Mouse (Mus musculus) embryo, embryonic 10.5 days (tissue): ENCODE measurements around the gene Gosr1.
"Not testable (repeated sequence)": the region's sequence is repeated elsewhere in the genome, so short reads cannot be mapped to it uniquely, and the experiment has no call there.

Experiments
- DNase-seq: peaks from one replicate; pipeline ENCODE4 v3.0.0-alpha.2; 2015; ENCODE audit warnings: low spot score

Gosr1 gene

DNA sequence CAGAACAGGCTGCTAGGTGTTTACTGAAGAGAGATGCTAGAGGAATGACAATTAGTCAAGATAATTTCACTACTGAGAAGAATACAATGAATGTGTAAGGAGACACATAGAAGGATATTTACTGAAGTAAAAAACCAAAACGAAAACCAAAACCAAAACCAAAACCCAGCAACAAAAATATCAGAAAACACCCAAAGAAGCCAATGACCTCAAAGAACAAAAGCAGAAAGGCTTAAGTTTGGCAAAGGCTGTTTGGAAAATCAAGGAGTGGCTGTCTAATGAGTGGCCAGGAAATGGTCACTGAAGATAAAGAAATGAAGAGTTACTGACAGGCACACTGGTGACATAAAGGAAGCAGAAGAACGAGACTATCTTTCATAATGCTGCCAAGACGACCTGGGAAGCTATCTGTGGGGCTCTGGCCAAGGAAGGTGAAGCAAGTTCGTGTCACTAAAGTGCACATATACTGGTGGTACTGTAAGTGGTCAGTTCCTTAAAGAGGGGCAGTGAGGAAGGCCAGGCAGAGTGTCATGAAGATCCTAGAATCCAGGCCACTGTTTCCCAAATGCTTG is 27.5 kb downstream of the Gosr1 start:
- DNase-seq, result no peak

DNA sequence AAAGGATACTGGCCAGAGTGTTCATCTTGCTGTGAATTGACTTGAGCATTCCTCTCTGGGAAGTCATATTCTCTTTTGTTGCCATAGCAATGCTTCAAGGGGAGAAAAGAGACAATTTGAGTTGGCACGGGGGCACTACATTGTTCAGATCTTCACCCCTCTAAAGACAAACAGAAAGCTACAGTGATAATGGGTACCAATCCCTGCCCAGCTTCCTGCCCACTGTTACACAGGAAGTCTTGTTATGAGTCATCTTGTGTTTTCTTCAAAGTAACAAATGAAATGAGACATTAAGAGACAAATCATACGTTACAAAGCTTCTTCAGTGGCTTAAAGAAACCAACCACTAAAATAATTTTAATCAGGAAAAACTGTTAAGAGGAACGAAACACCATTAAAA is 28.8 kb downstream of the Gosr1 start:
- DNase-seq, result peak; percentile 21

DNA sequence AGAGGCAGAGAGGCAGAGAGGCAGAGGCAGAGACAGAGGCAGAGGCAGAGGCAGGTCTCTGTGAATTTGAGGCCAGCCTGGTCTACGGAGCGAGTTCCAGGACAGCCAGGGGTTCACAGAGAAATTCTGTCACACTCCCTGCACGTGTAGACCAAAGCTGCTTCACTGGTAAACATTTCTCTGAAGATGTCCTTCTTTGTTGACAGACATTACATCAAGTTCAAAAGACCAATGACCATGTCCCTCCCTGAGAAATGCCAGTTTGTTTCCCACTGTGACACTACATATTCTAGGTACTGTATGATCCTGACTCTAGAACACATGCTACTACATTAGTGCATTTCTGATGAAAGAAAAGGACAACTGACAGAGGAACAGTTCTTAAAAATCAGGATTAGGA is 32.7 kb downstream of the Gosr1 start:
- no peak for DNase-seq

DNA sequence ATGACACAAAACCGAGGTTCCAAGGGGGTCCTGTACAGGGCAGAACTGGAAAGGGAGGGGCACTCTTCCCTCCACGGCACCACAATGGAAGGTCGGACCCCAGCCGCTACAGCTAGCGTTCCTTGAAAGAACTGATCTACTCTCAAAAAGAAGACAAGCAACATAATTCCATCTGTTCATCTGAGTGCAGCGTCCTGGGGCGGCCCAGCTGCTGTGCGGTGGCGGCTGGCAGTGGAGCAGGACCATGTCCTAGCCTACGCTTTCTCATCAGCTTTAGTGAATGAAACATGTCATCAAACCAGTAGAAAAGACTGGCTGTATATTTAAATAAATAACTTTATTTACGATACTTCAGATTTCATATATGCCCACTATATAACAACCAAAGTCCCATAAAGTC is 35.3 kb downstream of the Gosr1 start:
- no peak for DNase-seq

DNA sequence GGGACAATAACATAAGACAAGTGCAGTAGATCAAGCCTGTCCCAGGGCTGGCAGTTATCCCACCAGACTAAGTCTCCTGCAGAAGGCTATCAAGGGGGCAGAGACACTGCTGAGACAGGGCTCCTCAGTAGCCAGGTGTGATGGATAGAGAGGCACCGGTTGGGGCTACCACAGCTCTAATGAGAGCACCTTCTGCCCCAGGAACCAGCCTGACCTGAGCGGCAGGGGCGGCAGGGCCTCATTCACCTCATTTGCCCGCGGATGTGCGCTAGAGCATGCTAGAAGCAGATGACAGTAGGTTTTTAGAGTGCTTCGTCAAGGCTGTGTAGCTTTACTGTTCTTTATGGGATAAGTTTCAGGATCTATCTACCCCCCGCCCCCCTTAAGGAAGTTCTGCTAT is 39.5 kb downstream of the Gosr1 start:
- no peak for DNase-seq

DNA sequence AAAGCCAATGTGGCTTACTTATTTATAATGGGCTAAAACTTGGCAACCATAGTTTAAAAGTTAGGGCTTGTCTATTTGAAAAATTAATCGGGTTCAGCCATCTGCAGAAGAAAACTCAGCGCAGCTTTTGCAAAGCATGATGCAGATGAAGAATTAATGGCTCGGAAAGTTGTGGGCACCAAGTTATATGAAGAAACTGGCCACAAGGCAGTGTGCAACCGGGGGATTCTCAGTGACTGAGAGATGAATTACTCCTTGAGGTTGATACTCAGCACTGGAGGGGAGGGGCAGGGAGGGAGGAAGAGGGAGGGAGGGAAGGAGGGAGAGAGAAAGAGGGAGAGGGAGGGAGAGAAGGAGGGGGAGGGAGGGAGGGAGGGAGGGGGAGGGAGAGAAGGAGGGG is 46.4 kb downstream of the Gosr1 start:
- no peak for DNase-seq

DNA sequence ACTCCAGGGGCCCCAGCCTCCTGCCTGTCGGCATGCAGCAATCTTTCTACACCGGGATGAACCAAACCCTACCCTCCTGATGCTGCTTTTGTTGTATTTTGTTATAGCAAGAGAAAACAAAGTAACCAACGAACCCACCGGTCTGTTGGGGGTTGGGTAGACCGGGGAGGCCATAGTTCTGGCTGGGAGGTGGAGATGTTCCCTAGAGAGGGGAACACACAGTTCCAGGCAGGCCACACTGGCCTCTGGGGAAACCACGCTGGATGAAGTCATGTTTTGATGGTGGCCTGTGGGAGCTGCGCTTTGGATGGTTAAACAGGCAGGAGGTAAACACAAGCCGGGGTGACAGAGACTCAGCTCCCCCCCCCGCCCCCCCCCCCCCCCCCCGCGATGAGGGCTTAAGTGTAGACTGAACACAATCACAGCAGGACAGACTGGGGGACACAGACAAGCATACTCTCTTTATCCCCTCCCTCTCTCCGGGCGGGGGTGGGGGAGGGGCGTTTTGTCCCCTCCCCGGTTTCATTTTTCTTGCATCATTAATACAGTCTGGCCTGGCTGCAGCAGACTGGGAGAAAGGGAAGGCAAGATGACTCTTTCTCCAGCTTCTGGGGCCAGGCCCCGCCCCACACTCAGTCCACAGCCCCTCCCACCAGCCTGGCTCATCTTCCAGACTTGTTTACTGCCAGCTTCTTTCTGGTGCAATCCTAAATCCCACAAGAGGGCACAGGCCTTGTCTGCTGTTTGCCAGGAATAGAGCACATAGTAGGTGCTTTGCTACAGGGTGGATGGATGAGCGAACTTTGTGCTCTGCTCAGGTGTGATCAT is 53.5 kb downstream of the Gosr1 start:
- peak; percentile 64 for DNase-seq

DNA sequence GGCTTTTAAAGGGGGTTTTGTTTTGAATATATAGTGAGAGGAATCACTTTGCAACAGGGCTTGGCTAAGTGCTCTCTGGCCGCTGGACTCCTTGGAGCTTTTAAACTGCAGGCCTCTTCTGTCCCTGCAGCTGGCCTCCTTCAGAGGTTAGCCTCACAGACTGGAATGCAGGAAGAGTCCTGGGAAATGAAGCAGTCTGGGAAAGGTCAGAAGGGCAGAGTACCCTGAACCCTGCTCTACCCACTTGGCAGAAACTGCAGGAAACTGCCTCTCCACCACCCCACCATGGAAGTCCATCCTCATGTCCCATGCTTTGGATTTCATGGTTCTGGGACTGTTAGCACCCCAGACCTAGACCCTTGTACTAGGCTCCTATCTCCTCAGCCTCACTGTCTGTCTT is 54.5 kb downstream of the Gosr1 start:
- peak; percentile 36 for DNase-seq

DNA sequence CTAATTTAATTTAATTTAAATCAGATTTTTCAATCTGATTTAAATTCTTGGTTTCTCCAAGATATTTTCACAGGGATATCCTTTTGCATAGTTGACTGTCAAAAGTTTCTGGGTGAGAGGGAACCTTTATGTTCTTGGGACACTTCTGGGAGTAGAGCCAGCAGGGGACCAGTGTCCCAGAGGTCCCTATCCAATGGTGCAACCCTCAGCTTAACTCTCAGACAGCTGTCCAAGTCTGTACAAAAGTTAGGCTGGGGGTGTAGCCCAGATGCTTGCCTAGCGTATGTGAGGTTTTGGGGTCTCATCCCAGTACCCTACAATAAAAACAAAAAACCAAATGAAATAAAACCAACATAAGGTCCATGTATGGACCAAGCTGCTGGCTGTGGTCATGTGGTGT is 55.3 kb downstream of the Gosr1 start:
- DNase-seq, result no peak

DNA sequence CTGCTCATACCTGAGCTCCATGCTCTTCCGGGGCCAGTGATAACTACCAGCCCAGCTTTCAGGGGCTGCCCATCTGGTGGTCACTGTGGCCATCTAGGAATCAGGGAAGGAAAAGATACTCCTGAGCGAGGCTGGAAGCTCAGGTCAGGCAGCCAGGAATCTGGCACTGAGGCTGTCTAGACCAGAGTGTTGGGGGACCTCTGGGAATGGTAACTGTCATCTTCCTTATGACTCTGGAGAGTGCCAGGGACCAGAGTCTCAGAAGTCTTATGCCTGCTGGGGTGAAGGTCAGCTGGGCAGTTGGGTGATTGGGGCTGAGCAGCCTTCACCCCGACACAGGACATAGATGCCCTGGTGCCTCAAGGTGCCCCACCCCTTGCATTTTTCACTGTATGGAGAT is 55.7 kb downstream of the Gosr1 start:
- no peak for DNase-seq

DNA sequence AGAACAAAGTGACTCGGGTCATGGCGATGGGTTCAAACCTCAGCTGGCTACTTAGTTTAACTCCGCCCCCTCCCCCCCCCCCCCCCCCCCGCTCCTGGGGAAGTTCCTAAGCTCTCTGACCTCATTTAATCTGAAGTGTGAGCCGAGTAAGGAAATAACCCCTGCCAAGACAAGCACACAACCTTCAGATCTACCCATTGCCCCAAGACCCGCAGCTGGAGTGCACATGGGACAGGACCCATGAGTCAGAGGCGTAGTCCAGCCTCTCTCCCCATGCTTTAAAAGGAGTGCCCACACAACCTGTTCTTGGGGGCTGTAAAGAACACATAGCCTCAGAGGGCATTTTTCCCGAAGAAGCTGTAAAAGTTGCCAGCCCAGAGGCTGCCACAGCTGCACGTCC is 63.8 kb downstream of the Gosr1 start:
- DNase-seq, result no peak

DNA sequence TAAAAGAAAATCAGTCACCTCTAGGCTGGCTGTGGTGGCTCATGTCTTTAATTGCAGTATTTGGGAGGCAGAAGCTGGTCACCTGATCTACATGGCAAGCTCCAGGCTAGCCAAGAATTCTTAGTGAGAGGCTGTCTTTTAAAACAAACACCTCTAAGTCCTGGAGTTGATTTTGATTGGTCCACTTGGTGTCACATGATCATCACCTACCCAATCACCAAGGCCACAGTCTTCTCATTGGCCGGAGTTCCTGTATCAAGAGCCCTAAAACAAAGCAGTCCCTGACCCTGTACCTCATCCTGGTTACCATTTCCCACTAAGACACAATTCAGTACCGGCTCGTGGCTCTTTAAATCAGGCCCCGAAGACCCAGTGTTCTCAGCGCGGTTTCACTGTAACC is 67.6 kb downstream of the Gosr1 start:
- no peak for DNase-seq

DNA sequence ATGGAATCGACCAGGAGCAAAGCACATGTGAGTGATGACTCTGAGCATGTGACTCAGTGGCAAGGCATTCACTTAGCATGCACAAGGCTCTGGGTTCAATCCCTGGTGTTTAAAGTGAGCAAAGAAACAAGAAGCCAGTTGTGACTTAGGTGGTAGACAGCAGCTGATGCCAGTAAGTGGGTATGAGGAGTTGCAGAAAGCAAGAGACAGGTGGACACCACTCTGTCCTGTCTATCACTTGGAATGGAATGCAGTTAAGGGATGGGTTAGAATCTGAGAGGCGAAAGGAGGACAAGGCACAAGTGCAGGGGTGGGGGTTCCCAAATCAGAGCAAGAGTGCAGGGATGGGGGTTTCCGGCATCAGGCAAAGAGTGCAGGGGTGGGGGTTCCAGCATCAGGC is 71.3 kb downstream of the Gosr1 start:
- DNase-seq, result no peak

DNA sequence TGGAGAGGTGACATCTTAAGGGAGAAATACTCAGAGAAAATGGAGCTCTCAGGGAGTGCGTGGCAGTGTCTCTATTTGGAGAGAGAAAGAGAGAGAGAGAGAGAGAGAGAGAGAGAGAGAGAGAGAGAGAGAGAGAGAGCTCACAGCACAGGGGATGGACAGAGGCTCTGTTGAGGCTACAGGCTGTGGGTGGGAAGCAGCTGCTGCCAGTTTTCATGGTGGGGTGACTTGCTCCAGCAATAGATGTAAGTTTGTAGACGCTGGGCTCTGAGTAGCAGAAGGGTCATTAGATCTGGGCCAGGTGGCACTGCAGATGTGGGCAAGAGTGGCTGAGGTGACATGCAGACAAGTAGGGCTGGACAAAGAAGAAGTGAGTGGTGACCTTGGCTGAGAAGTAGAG is 77.8 kb downstream of the Gosr1 start:
- DNase-seq, result no peak

DNA sequence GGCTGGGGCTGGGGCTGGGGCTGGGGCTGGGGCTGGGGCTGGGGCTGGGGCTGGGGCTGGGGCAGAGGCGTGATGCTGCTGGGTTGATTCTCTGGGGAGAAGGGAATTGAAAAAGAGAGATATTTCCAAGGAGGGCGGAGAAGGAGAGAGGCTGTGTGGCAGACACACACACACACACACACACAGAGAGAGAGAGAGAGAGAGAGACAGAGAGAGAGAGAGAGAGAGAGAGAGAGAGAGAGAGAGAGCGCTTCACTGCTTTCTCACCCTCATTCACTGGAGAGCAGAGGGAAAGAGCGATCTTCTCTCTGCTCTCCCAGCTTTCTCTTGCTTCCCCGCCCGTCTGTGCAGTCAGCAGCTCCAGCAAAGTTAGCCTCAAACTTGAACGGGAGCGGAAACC is 83.9 kb downstream of the Gosr1 start, which contains the start of gene Trarg1:
Gene Trarg1 (plus strand): TSS at position 301 of the 400 bp plus-strand sequence.
- not testable (repeated sequence) for DNase-seq
